ENCODE assay signal across 22 mouse cellular contexts in genomic region chr3:95267855-95268254, GRCm38 (mm10). TPM values are rescaled to one million over a fixed set of nuclear protein-coding genes. Genes with fewer than 3 reads are reported as not detected.
DNase-seq lines count a peak whose midpoint lies in the region; ATAC-seq and TF ChIP-seq lines count a peak whose summit lies in the region.
"Had no signal": no experiment of that assay in that cellular context is flagged by ENCODE, and none has a peak within 500 bp of the region (broad histone marks: within the 10 kb centered on the region; RNA-seq: fewer than 3 reads in every experiment).

No protein-coding gene starts in this region.

- no peak overlapping the region for H3K9ac ChIP-seq in intestine, postnatal 0 days (ENCODE audit: low read depth, low read length)
- H3K9ac ChIP-seq in intestine, embryonic 15.5 days = no peak overlapping the region
- no peak overlapping the region for H3K9ac ChIP-seq in liver, embryonic 15.5 days
- H3K9ac ChIP-seq in midbrain, embryonic 15.5 days = no peak overlapping the region
- H3K9ac ChIP-seq: embryonic facial prominence, embryonic 15.5 days; forebrain, embryonic 12.5 days; midbrain, embryonic 12.5 days; stomach, embryonic 15.5 days had no signal

- peak; percentile 23; the same call in 1 of the 2 replicates for ATAC-seq in intestine, postnatal 0 days
- no peak; the same call in 1 of the 2 replicates for ATAC-seq in intestine, embryonic 15.5 days
- ATAC-seq in liver, embryonic 15.5 days (ENCODE audit: insufficient read depth) = peak; percentile 20; the same call in 1 of the 2 replicates
- no peak for ATAC-seq in midbrain, embryonic 15.5 days (replicated peaks)
- ATAC-seq: inflammation-experienced regulatory T-cells, adult 6 months had no signal

- no peak for DNase-seq in liver
- peak; percentile 41 for DNase-seq in Muller cell, postnatal 12 days (ENCODE audit: inconsistent ontology term)
- no peak for DNase-seq in ovary, postnatal 36 days (ENCODE audit: low spot score)
- DNase-seq: cerebellum, postnatal 10 days; embryo, embryonic 11 days; gastrocnemius, postnatal 25 days; lung, adult 2 months; spleen, adult 18-20 months had no signal

- H3K27me3 ChIP-seq in intestine, postnatal 0 days (replicated peaks; ENCODE audit: control insufficient read depth, insufficient read depth, low read length) = no peaks in the 10 kb centered on the region
- no peaks in the 10 kb centered on the region for H3K27me3 ChIP-seq in intestine, embryonic 15.5 days (replicated peaks)
- H3K27me3 ChIP-seq in liver, embryonic 15.5 days = no peaks in the 10 kb centered on the region
- H3K27me3 ChIP-seq in midbrain, embryonic 15.5 days (replicated peaks) = no peaks in the 10 kb centered on the region
- H3K27me3 ChIP-seq: embryonic facial prominence, embryonic 15.5 days; forebrain, embryonic 12.5 days; midbrain, embryonic 12.5 days; stomach, embryonic 15.5 days had no signal

- no peak overlapping the region for H3K4me2 ChIP-seq in intestine, postnatal 0 days (replicated peaks; ENCODE audit: low read depth)
- H3K4me2 ChIP-seq in intestine, embryonic 15.5 days (replicated peaks) = no peak overlapping the region
- no peak overlapping the region for H3K4me2 ChIP-seq in liver, embryonic 15.5 days
- no peak overlapping the region for H3K4me2 ChIP-seq in midbrain, embryonic 15.5 days
- H3K4me2 ChIP-seq: embryonic facial prominence, embryonic 15.5 days; forebrain, embryonic 12.5 days; midbrain, embryonic 12.5 days; stomach, embryonic 15.5 days had no signal

- H3K27ac ChIP-seq in intestine, postnatal 0 days (ENCODE audit: low read depth, low read length) = 0 out of 2 replicates have a peak overlapping the region, but pooled peaks have one; percentile 35
- no peak overlapping the region for H3K27ac ChIP-seq in intestine, embryonic 15.5 days
- H3K27ac ChIP-seq in liver, embryonic 15.5 days (replicated peaks) = no peak overlapping the region
- H3K27ac ChIP-seq in brown adipose tissue, adult 24 weeks (replicated peaks; ENCODE audit: low read depth, low read length) = peak overlapping the region; percentile 54
- H3K27ac ChIP-seq in midbrain, embryonic 15.5 days = no peak overlapping the region
- H3K27ac ChIP-seq: embryonic facial prominence, embryonic 15.5 days; forebrain, embryonic 12.5 days; left cerebral cortex, adult 2 months; limb, embryonic 10.5 days; midbrain, embryonic 12.5 days; stomach, embryonic 15.5 days had no signal

- H3K4me1 ChIP-seq in intestine, postnatal 0 days (replicated peaks; ENCODE audit: control insufficient read depth, insufficient read depth, low read length) = no peaks in the 10 kb centered on the region
- H3K4me1 ChIP-seq in intestine, embryonic 15.5 days (replicated peaks) = no peaks in the 10 kb centered on the region
- peaks cover 17% of the 10 kb centered on the region for H3K4me1 ChIP-seq in liver, embryonic 15.5 days (replicated peaks)
- 0 out of 2 replicates have a peak, but pooled peaks cover 2% of the 10 kb centered on the region for H3K4me1 ChIP-seq in brown adipose tissue, adult 24 weeks (ENCODE audit: control insufficient read depth, insufficient read depth, insufficient read length, low read length)
- H3K4me1 ChIP-seq in midbrain, embryonic 15.5 days = no peaks in the 10 kb centered on the region
- H3K4me1 ChIP-seq: embryonic facial prominence, embryonic 15.5 days; forebrain, embryonic 12.5 days; midbrain, embryonic 12.5 days; stomach, embryonic 15.5 days had no signal

- peaks cover 20% of the 10 kb centered on the region for H3K36me3 ChIP-seq in intestine, postnatal 0 days (ENCODE audit: control insufficient read depth, insufficient read depth)
- peaks cover 15% of the 10 kb centered on the region; the same call in 1 of the 2 replicates for H3K36me3 ChIP-seq in intestine, embryonic 15.5 days
- H3K36me3 ChIP-seq in liver, embryonic 15.5 days (replicated peaks) = peaks cover 29% of the 10 kb centered on the region
- H3K36me3 ChIP-seq in midbrain, embryonic 15.5 days (replicated peaks) = peaks cover 30% of the 10 kb centered on the region

- no peaks in the 10 kb centered on the region for H3K9me3 ChIP-seq in intestine, postnatal 0 days (ENCODE audit: control insufficient read depth)
- H3K9me3 ChIP-seq in intestine, embryonic 15.5 days = no peaks in the 10 kb centered on the region
- no peaks in the 10 kb centered on the region for H3K9me3 ChIP-seq in liver, embryonic 15.5 days (replicated peaks)
- H3K9me3 ChIP-seq in midbrain, embryonic 15.5 days = no peaks in the 10 kb centered on the region
- H3K9me3 ChIP-seq: embryonic facial prominence, embryonic 15.5 days; forebrain, embryonic 12.5 days; limb, embryonic 10.5 days; stomach, embryonic 15.5 days had no signal

- no peak overlapping the region for H3K4me3 ChIP-seq in intestine, postnatal 0 days (ENCODE audit: low read depth, low read length)
- H3K4me3 ChIP-seq in intestine, embryonic 15.5 days (replicated peaks) = no peak overlapping the region
- no peak overlapping the region for H3K4me3 ChIP-seq in liver, embryonic 15.5 days (replicated peaks)
- no peak overlapping the region for H3K4me3 ChIP-seq in brown adipose tissue, adult 24 weeks (ENCODE audit: insufficient read depth, low read depth, low read length)
- no peak overlapping the region for H3K4me3 ChIP-seq in midbrain, embryonic 15.5 days
- H3K4me3 ChIP-seq: embryonic facial prominence, embryonic 15.5 days; forebrain, embryonic 12.5 days; left cerebral cortex, adult 2 months; limb, embryonic 10.5 days; midbrain, embryonic 12.5 days; stomach, embryonic 15.5 days had no signal

- TF ChIP-seq CTCF in intestine, postnatal 0 days (IDR thresholded peaks at IDR 0.05; ENCODE audit: low read depth) = no peak

RNA-seq across cellular contexts. Expression of gene Mindy1, which starts 13.3 kb away (rescaled TPM):
- 36.4 and 38.0 TPM in 2 replicates for polyA plus RNA-seq in intestine, postnatal 0 days (2015; fragmentation: Nextera tagmentation; extraction: Ambion mirVana)
- 36.1 and 38.4 TPM in 2 replicates for polyA plus RNA-seq in intestine, embryonic 15.5 days (2015; fragmentation: Nextera tagmentation; extraction: Ambion mirVana)
- polyA plus RNA-seq in liver, embryonic 15.5 days (2015; fragmentation: Nextera tagmentation; extraction: Ambion mirVana) = 18.8 and 20.9 TPM in 2 replicates
- polyA plus RNA-seq in brown adipose tissue, adult 24 weeks (2012; ENCODE audit: insufficient read depth, insufficient read length, missing spikeins) = 22.1 and 23.5 TPM in 2 replicates
- polyA plus RNA-seq in midbrain, embryonic 15.5 days (2015; fragmentation: Nextera tagmentation; extraction: Ambion mirVana) = 43.0 and 43.7 TPM in 2 replicates

RNA-seq across cellular contexts. Expression of gene Prune1, which starts 14.0 kb away (rescaled TPM):
- polyA plus RNA-seq in intestine, postnatal 0 days (2015; fragmentation: Nextera tagmentation; extraction: Ambion mirVana) = 9.2 and 10.1 TPM in 2 replicates
- polyA plus RNA-seq in intestine, embryonic 15.5 days (2015; fragmentation: Nextera tagmentation; extraction: Ambion mirVana) = 15.5 and 15.7 TPM in 2 replicates
- 9.0 and 9.5 TPM in 2 replicates for polyA plus RNA-seq in liver, embryonic 15.5 days (2015; fragmentation: Nextera tagmentation; extraction: Ambion mirVana)
- polyA plus RNA-seq in brown adipose tissue, adult 24 weeks (2012; ENCODE audit: insufficient read depth, insufficient read length, missing spikeins) = 11.9 and 16.3 TPM in 2 replicates
- polyA plus RNA-seq in midbrain, embryonic 15.5 days (2015; fragmentation: Nextera tagmentation; extraction: Ambion mirVana) = 67.9 and 76.9 TPM in 2 replicates

RNA-seq across cellular contexts. Expression of gene Bnipl, which starts 16.9 kb away (rescaled TPM):
- polyA plus RNA-seq in intestine, postnatal 0 days (2015; fragmentation: Nextera tagmentation; extraction: Ambion mirVana) = not detected in 2 replicates
- polyA plus RNA-seq in intestine, embryonic 15.5 days (2015; fragmentation: Nextera tagmentation; extraction: Ambion mirVana) = 0.36 and 0.56 TPM in 2 replicates
- not detected in 2 replicates for polyA plus RNA-seq in liver, embryonic 15.5 days (2015; fragmentation: Nextera tagmentation; extraction: Ambion mirVana)
- not detected in 2 replicates for polyA plus RNA-seq in brown adipose tissue, adult 24 weeks (2012; ENCODE audit: insufficient read depth, insufficient read length, missing spikeins)
- 0.22 and 0.33 TPM in 2 replicates for polyA plus RNA-seq in midbrain, embryonic 15.5 days (2015; fragmentation: Nextera tagmentation; extraction: Ambion mirVana)
- polyA plus RNA-seq: heart, postnatal 0 days had no signal

RNA-seq across cellular contexts. Expression of gene Gm128, which starts 26.5 kb away (rescaled TPM):
- 0.14 and 0.16 TPM in 2 replicates for polyA plus RNA-seq in intestine, postnatal 0 days (2015; fragmentation: Nextera tagmentation; extraction: Ambion mirVana)
- 0.16 and 0.20 TPM in 2 replicates for polyA plus RNA-seq in intestine, embryonic 15.5 days (2015; fragmentation: Nextera tagmentation; extraction: Ambion mirVana)
- polyA plus RNA-seq in liver, embryonic 15.5 days (2015; fragmentation: Nextera tagmentation; extraction: Ambion mirVana) = 0.07 and 0.12 TPM in 2 replicates
- polyA plus RNA-seq in brown adipose tissue, adult 24 weeks (2012; ENCODE audit: insufficient read depth, insufficient read length, missing spikeins) = not detected in 2 replicates
- polyA plus RNA-seq in midbrain, embryonic 15.5 days (2015; fragmentation: Nextera tagmentation; extraction: Ambion mirVana) = 0.11 and 0.19 TPM in 2 replicates
- polyA plus RNA-seq: heart, postnatal 0 days; hindbrain, embryonic 11.5 days; midbrain, embryonic 12.5 days had no signal

RNA-seq across cellular contexts. Expression of gene Mllt11, which starts 35.9 kb away (rescaled TPM):
- polyA plus RNA-seq in intestine, postnatal 0 days (2015; fragmentation: Nextera tagmentation; extraction: Ambion mirVana) = 10.1 and 10.6 TPM in 2 replicates
- polyA plus RNA-seq in intestine, embryonic 15.5 days (2015; fragmentation: Nextera tagmentation; extraction: Ambion mirVana) = 19.0 and 20.2 TPM in 2 replicates
- polyA plus RNA-seq in liver, embryonic 15.5 days (2015; fragmentation: Nextera tagmentation; extraction: Ambion mirVana) = 2.2 and 2.7 TPM in 2 replicates
- polyA plus RNA-seq in brown adipose tissue, adult 24 weeks (2012; ENCODE audit: insufficient read depth, insufficient read length, missing spikeins) = 3.5 and 7.0 TPM in 2 replicates
- 358 and 361 TPM in 2 replicates for polyA plus RNA-seq in midbrain, embryonic 15.5 days (2015; fragmentation: Nextera tagmentation; extraction: Ambion mirVana)

Comparison
In these comparisons a context has a peak if more than half of its experiments do, and no peak if none do; other contexts are left out.
1. ATAC-seq: peak in intestine, postnatal 0 days (single experiment) and liver, embryonic 15.5 days (single experiment); none in intestine, embryonic 15.5 days (single experiment) and midbrain, embryonic 15.5 days (single experiment).
2. H3K27ac ChIP-seq: peak in intestine, postnatal 0 days (single experiment) and brown adipose tissue, adult 24 weeks (single experiment); none in intestine, embryonic 15.5 days (single experiment), liver, embryonic 15.5 days (single experiment) and midbrain, embryonic 15.5 days (single experiment).